Mouse (Mus musculus): Measurements from ENCODE around the gene Cyp8b1. TPM values are rescaled to one million over a fixed set of nuclear protein-coding genes. Genes with fewer than 3 reads are reported as not detected.
A peak's percentile ranks its signal among the peaks of the same experiment; 100 is the strongest.

The Cyp8b1 gene
- polyA plus RNA-seq (2016; fragmentation: Nextera tagmentation; extraction: Ambion mirVana), result not detected in 2 replicates

- Histone ChIP-seq H3K27ac (no peak within 1 kb of the TSS), H3K9ac (replicated peaks) (no peak within 1 kb of the TSS), H3K4me1 (replicated peaks) (no peaks in the 10 kb centered on the region), H3K4me3 (replicated peaks) (no peak within 1 kb of the TSS), H3K4me2 (no peak within 1 kb of the TSS), H3K9me3 (no peaks in the 10 kb centered on the region), H3K36me3 (no peaks in the 10 kb centered on the region), H3K27me3 (no peaks in the 10 kb centered on the region)
- 78% methylated on average over 8 of the region's 8 CpGs for WGBS
- ATAC-seq (ENCODE audit: insufficient number of reproducible peaks, insufficient read depth, low FRiP score, low TSS enrichment, low read depth), result no peak
Observed at GRCm38 (mm10) chr9:121916102-121916501, at the start of gene Cyp8b1. Gene Cyp8b1 (minus strand): TSS chr9:121916305.

- no peak overlapping the region for H3K9ac ChIP-seq (replicated peaks)
- no peak for ATAC-seq (ENCODE audit: insufficient number of reproducible peaks, insufficient read depth, low FRiP score, low TSS enrichment, low read depth)
- H3K9me3 ChIP-seq, result no peaks in the 10 kb centered on the region
- no peak overlapping the region for H3K27ac ChIP-seq
- H3K4me2 ChIP-seq, result no peak overlapping the region
- no peaks in the 10 kb centered on the region for H3K36me3 ChIP-seq
- no peaks in the 10 kb centered on the region for H3K27me3 ChIP-seq
- peaks cover 8% of the 10 kb centered on the region for H3K4me1 ChIP-seq (replicated peaks)
- no peak overlapping the region for H3K4me3 ChIP-seq (replicated peaks)
- 90% methylated on average over 7 of the region's 7 CpGs for WGBS
Observed at GRCm38 (mm10) chr9:121964941-121965340, 48.8 kb upstream of the Cyp8b1 start.

GRCm38 (mm10) chr9:121959966-121960635 lies 44.0 kb upstream of the Cyp8b1 start:
- H3K4me3 ChIP-seq (replicated peaks), result no peak overlapping the region
- no peak overlapping the region for H3K9ac ChIP-seq (replicated peaks)
- H3K36me3 ChIP-seq, result no peaks in the 10 kb centered on the region
- H3K9me3 ChIP-seq, result no peaks in the 10 kb centered on the region
- H3K4me2 ChIP-seq, result no peak overlapping the region
- H3K27ac ChIP-seq, result peak overlapping the region; percentile 1; the same call in 1 of the 2 replicates
- no peaks in the 10 kb centered on the region for H3K27me3 ChIP-seq
- WGBS, result 29% methylated on average over 7 of the region's 7 CpGs
- peaks cover 6% of the 10 kb centered on the region; the same call in 1 of the 2 replicates for H3K4me1 ChIP-seq (replicated peaks)
- ATAC-seq (ENCODE audit: insufficient number of reproducible peaks, insufficient read depth, low FRiP score, low TSS enrichment, low read depth), result no peak

- no peaks in the 10 kb centered on the region for H3K36me3 ChIP-seq
- H3K4me1 ChIP-seq (replicated peaks), result peaks cover 19% of the 10 kb centered on the region
- ATAC-seq (ENCODE audit: insufficient number of reproducible peaks, insufficient read depth, low FRiP score, low TSS enrichment, low read depth), result no peak
- WGBS, result 92% methylated on average over 6 of the region's 6 CpGs
- no peaks in the 10 kb centered on the region for H3K9me3 ChIP-seq
- no peaks in the 10 kb centered on the region; the same call in 1 of the 2 replicates for H3K27me3 ChIP-seq
- H3K4me2 ChIP-seq, result no peak overlapping the region
- no peak overlapping the region for H3K27ac ChIP-seq
- no peak overlapping the region for H3K4me3 ChIP-seq (replicated peaks)
- no peak overlapping the region for H3K9ac ChIP-seq (replicated peaks)
Observed at GRCm38 (mm10) chr9:121952596-121952995, 36.5 kb upstream of the Cyp8b1 start.

- 30% methylated on average over 4 of the region's 4 CpGs for WGBS
Observed at GRCm38 (mm10) chr9:121951114-121951423, 35.0 kb upstream of the Cyp8b1 start.

GRCm38 (mm10) chr9:121950418-121951113 lies 34.5 kb upstream of the Cyp8b1 start, which contains the start of gene Fam198a:
Gene Fam198a (plus strand): TSS chr9:121950988.
- Histone ChIP-seq H3K4me1 (replicated peaks) (peaks cover 19% of the 10 kb centered on the region), H3K4me3 (replicated peaks) (peak within 1 kb of the TSS; percentile 31), H3K4me2 (peak within 1 kb of the TSS; percentile 54), H3K36me3 (no peaks in the 10 kb centered on the region; the same call in 1 of the 2 replicates), H3K27me3 (peaks cover 6% of the 10 kb centered on the region), H3K9me3 (no peaks in the 10 kb centered on the region), H3K9ac (replicated peaks) (peak within 1 kb of the TSS; percentile 56; the same call in 1 of the 2 replicates), H3K27ac (peak within 1 kb of the TSS; percentile 67)
- 7% methylated on average over 13 of the region's 14 CpGs for WGBS
- peak; percentile 87 for ATAC-seq (ENCODE audit: insufficient number of reproducible peaks, insufficient read depth, low FRiP score, low TSS enrichment, low read depth)

More at GRCm38 (mm10) chr9:121951114-121951423, 35.0 kb upstream of the Cyp8b1 start:
- H3K4me3 ChIP-seq (replicated peaks), result peak overlapping the region; percentile 31
- H3K4me2 ChIP-seq, result peak overlapping the region; percentile 54
- peak overlapping the region; percentile 56; the same call in 1 of the 2 replicates for H3K9ac ChIP-seq (replicated peaks)
- peaks cover 19% of the 10 kb centered on the region for H3K4me1 ChIP-seq (replicated peaks)
- peak; percentile 43; the same call in 1 of the 2 replicates for ATAC-seq (ENCODE audit: insufficient number of reproducible peaks, insufficient read depth, low FRiP score, low TSS enrichment, low read depth)
- peak overlapping the region; percentile 67; the same call in 1 of the 2 replicates for H3K27ac ChIP-seq
- no peaks in the 10 kb centered on the region for H3K36me3 ChIP-seq
- H3K9me3 ChIP-seq, result no peaks in the 10 kb centered on the region
- H3K27me3 ChIP-seq, result peaks cover 6% of the 10 kb centered on the region

- Histone ChIP-seq H3K4me2 (no peak overlapping the region), H3K9me3 (no peaks in the 10 kb centered on the region), H3K4me1 (replicated peaks) (peaks cover 16% of the 10 kb centered on the region), H3K9ac (replicated peaks) (no peak overlapping the region), H3K27ac (no peak overlapping the region), H3K36me3 (no peaks in the 10 kb centered on the region; the same call in 1 of the 2 replicates), H3K27me3 (peaks cover 6% of the 10 kb centered on the region), H3K4me3 (replicated peaks) (no peak overlapping the region)
- no peak for ATAC-seq (ENCODE audit: insufficient number of reproducible peaks, insufficient read depth, low FRiP score, low TSS enrichment, low read depth)
- 79% methylated on average over 4 of the region's 4 CpGs for WGBS
Observed at GRCm38 (mm10) chr9:121948431-121948830, 32.3 kb upstream of the Cyp8b1 start.

GRCm38 (mm10) chr9:121947784-121948183 lies 31.7 kb upstream of the Cyp8b1 start:
- no peak overlapping the region for H3K27ac ChIP-seq
- H3K27me3 ChIP-seq, result peaks cover 6% of the 10 kb centered on the region
- WGBS, result 14% methylated on average over 4 of the region's 4 CpGs
- H3K4me1 ChIP-seq (replicated peaks), result peaks cover 16% of the 10 kb centered on the region
- no peaks in the 10 kb centered on the region; the same call in 1 of the 2 replicates for H3K36me3 ChIP-seq
- H3K9ac ChIP-seq (replicated peaks), result no peak overlapping the region
- H3K9me3 ChIP-seq, result no peaks in the 10 kb centered on the region
- ATAC-seq (ENCODE audit: insufficient number of reproducible peaks, insufficient read depth, low FRiP score, low TSS enrichment, low read depth), result no peak
- no peak overlapping the region for H3K4me3 ChIP-seq (replicated peaks)
- H3K4me2 ChIP-seq, result no peak overlapping the region

GRCm38 (mm10) chr9:121943628-121944027 lies 27.5 kb upstream of the Cyp8b1 start:
- no peaks in the 10 kb centered on the region for H3K9me3 ChIP-seq
- no peaks in the 10 kb centered on the region for H3K4me1 ChIP-seq (replicated peaks)
- H3K4me3 ChIP-seq (replicated peaks), result no peak overlapping the region
- H3K4me2 ChIP-seq, result no peak overlapping the region
- H3K27ac ChIP-seq, result no peak overlapping the region
- no peak for ATAC-seq (ENCODE audit: insufficient number of reproducible peaks, insufficient read depth, low FRiP score, low TSS enrichment, low read depth)
- peaks cover 6% of the 10 kb centered on the region for H3K27me3 ChIP-seq
- WGBS, result 86% methylated on average over 3 of the region's 3 CpGs
- H3K36me3 ChIP-seq, result no peaks in the 10 kb centered on the region; the same call in 1 of the 2 replicates
- H3K9ac ChIP-seq (replicated peaks), result no peak overlapping the region

GRCm38 (mm10) chr9:121943005-121943404 lies 26.9 kb upstream of the Cyp8b1 start:
- Histone ChIP-seq H3K9ac (replicated peaks) (no peak overlapping the region), H3K36me3 (no peaks in the 10 kb centered on the region; the same call in 1 of the 2 replicates), H3K4me2 (no peak overlapping the region), H3K27me3 (peaks cover 6% of the 10 kb centered on the region), H3K4me1 (replicated peaks) (no peaks in the 10 kb centered on the region), H3K4me3 (replicated peaks) (no peak overlapping the region), H3K9me3 (no peaks in the 10 kb centered on the region), H3K27ac (no peak overlapping the region)
- 88% methylated on average over 3 of the region's 3 CpGs for WGBS
- ATAC-seq (ENCODE audit: insufficient number of reproducible peaks, insufficient read depth, low FRiP score, low TSS enrichment, low read depth), result no peak

- ATAC-seq (ENCODE audit: insufficient number of reproducible peaks, insufficient read depth, low FRiP score, low TSS enrichment, low read depth), result peak; percentile 73; the same call in 1 of the 2 replicates
- Histone ChIP-seq H3K9me3 (no peaks in the 10 kb centered on the region), H3K27ac (0 out of 2 replicates have a peak overlapping the region, but pooled peaks have one; percentile 26), H3K36me3 (no peaks in the 10 kb centered on the region), H3K27me3 (no peaks in the 10 kb centered on the region; the same call in 1 of the 2 replicates), H3K9ac (replicated peaks) (peak overlapping the region; percentile 51), H3K4me2 (peak overlapping the region; percentile 52), H3K4me1 (replicated peaks) (no peaks in the 10 kb centered on the region), H3K4me3 (replicated peaks) (peak overlapping the region; percentile 47)
- 54% methylated on average over 21 of the region's 21 CpGs for WGBS
Observed at GRCm38 (mm10) chr9:121937944-121938355, 21.8 kb upstream of the Cyp8b1 start.

Measured in limb, embryonic 12.5 days (tissue).